Mouse (Mus musculus): ENCODE results near the gene Plxnd1. TPM values are rescaled to one million over a fixed set of nuclear protein-coding genes. Genes with fewer than 3 reads are reported as not detected.
A peak's percentile ranks its signal among the peaks of the same experiment; 100 is the strongest.

Gene Plxnd1
- polyA plus RNA-seq, 1 experiment from 2014 or later: 62.4 TPM

- Histone ChIP-seq H3K27me3 (ENCODE audit: insufficient read depth, low read length) (no peaks in the 10 kb centered on the region), H3K9ac (replicated peaks; ENCODE audit: low read length) (no peak overlapping the region), H3K36me3 (ENCODE audit: insufficient read depth, low read length) (no peaks in the 10 kb centered on the region), H3K4me1 (ENCODE audit: insufficient read depth, low read length) (no peaks in the 10 kb centered on the region), H3K4me3 (ENCODE audit: low read length) (no peak overlapping the region), H3K27ac (ENCODE audit: low read length) (no peak overlapping the region), H3K9me3 (ENCODE audit: low read length) (no peaks in the 10 kb centered on the region), H3K4me2 (replicated peaks; ENCODE audit: low read depth, low read length) (no peak overlapping the region)
- WGBS: 54% methylated on average over 3 of the region's 3 CpGs
- no peak for ATAC-seq (ENCODE audit: low FRiP score, low TSS enrichment)
Observed at GRCm38 (mm10) chr6:116013687-116014086, 18.9 kb upstream of the Plxnd1 start.

GRCm38 (mm10) chr6:116010541-116010940, 15.7 kb upstream of the Plxnd1 start:
- WGBS: 5% methylated on average over 6 of the region's 6 CpGs
- Histone ChIP-seq H3K9ac (replicated peaks; ENCODE audit: low read length) (no peak overlapping the region), H3K9me3 (ENCODE audit: low read length) (no peaks in the 10 kb centered on the region), H3K4me2 (replicated peaks; ENCODE audit: low read depth, low read length) (no peak overlapping the region), H3K4me3 (ENCODE audit: low read length) (no peak overlapping the region), H3K36me3 (ENCODE audit: insufficient read depth, low read length) (no peaks in the 10 kb centered on the region), H3K4me1 (ENCODE audit: insufficient read depth, low read length) (peaks cover 18% of the 10 kb centered on the region), H3K27ac (ENCODE audit: low read length) (no peak overlapping the region), H3K27me3 (ENCODE audit: insufficient read depth, low read length) (no peaks in the 10 kb centered on the region)
- ATAC-seq (ENCODE audit: low FRiP score, low TSS enrichment): no peak

GRCm38 (mm10) chr6:116009426-116009825, 14.6 kb upstream of the Plxnd1 start:
- Histone ChIP-seq H3K9me3 (ENCODE audit: low read length) (no peaks in the 10 kb centered on the region), H3K9ac (replicated peaks; ENCODE audit: low read length) (no peak overlapping the region), H3K4me3 (ENCODE audit: low read length) (no peak overlapping the region), H3K27me3 (ENCODE audit: insufficient read depth, low read length) (no peaks in the 10 kb centered on the region), H3K27ac (ENCODE audit: low read length) (no peak overlapping the region), H3K36me3 (ENCODE audit: insufficient read depth, low read length) (no peaks in the 10 kb centered on the region), H3K4me2 (replicated peaks; ENCODE audit: low read depth, low read length) (no peak overlapping the region), H3K4me1 (ENCODE audit: insufficient read depth, low read length) (peaks cover 27% of the 10 kb centered on the region)
- WGBS: 62% methylated on average over 12 of the region's 12 CpGs
- no peak for ATAC-seq (ENCODE audit: low FRiP score, low TSS enrichment)

GRCm38 (mm10) chr6:116007561-116008173, 12.9 kb upstream of the Plxnd1 start:
- no peaks in the 10 kb centered on the region for H3K36me3 ChIP-seq (ENCODE audit: insufficient read depth, low read length)
- H3K4me2 ChIP-seq (replicated peaks; ENCODE audit: low read depth, low read length): no peak overlapping the region
- 0 out of 2 replicates have a peak, but pooled peaks have one; percentile 33 for ATAC-seq (ENCODE audit: low FRiP score, low TSS enrichment)
- no peaks in the 10 kb centered on the region for H3K27me3 ChIP-seq (ENCODE audit: insufficient read depth, low read length)
- no peak overlapping the region for H3K4me3 ChIP-seq (ENCODE audit: low read length)
- no peak overlapping the region for H3K9ac ChIP-seq (replicated peaks; ENCODE audit: low read length)
- H3K4me1 ChIP-seq (ENCODE audit: insufficient read depth, low read length): peaks cover 27% of the 10 kb centered on the region
- no peak overlapping the region for H3K27ac ChIP-seq (ENCODE audit: low read length)
- H3K9me3 ChIP-seq (ENCODE audit: low read length): no peaks in the 10 kb centered on the region
- WGBS: 18% methylated on average over 8 of the region's 9 CpGs

- H3K27me3 ChIP-seq (ENCODE audit: insufficient read depth, low read length): no peaks in the 10 kb centered on the region
Observed at GRCm38 (mm10) chr6:116006731-116007130, 11.9 kb upstream of the Plxnd1 start.

GRCm38 (mm10) chr6:116005959-116006288, 11.1 kb upstream of the Plxnd1 start:
- 69% methylated on average over 4 of the region's 4 CpGs for WGBS
- Histone ChIP-seq H3K4me1 (ENCODE audit: insufficient read depth, low read length) (peaks cover 27% of the 10 kb centered on the region), H3K27ac (ENCODE audit: low read length) (peak overlapping the region; percentile 89), H3K27me3 (ENCODE audit: insufficient read depth, low read length) (no peaks in the 10 kb centered on the region), H3K4me3 (ENCODE audit: low read length) (no peak overlapping the region), H3K9ac (replicated peaks; ENCODE audit: low read length) (peak overlapping the region; percentile 18; the same call in 1 of the 2 replicates), H3K9me3 (ENCODE audit: low read length) (no peaks in the 10 kb centered on the region), H3K4me2 (replicated peaks; ENCODE audit: low read depth, low read length) (no peak overlapping the region), H3K36me3 (ENCODE audit: insufficient read depth, low read length) (no peaks in the 10 kb centered on the region)
- ATAC-seq (ENCODE audit: low FRiP score, low TSS enrichment): no peak

More at GRCm38 (mm10) chr6:116006731-116007130, 11.9 kb upstream of the Plxnd1 start:
- Histone ChIP-seq H3K9me3 (ENCODE audit: low read length) (no peaks in the 10 kb centered on the region), H3K27ac (ENCODE audit: low read length) (peak overlapping the region; percentile 89), H3K4me3 (ENCODE audit: low read length) (no peak overlapping the region), H3K4me2 (replicated peaks; ENCODE audit: low read depth, low read length) (no peak overlapping the region), H3K9ac (replicated peaks; ENCODE audit: low read length) (peak overlapping the region; percentile 18; the same call in 1 of the 2 replicates), H3K4me1 (ENCODE audit: insufficient read depth, low read length) (peaks cover 27% of the 10 kb centered on the region), H3K36me3 (ENCODE audit: insufficient read depth, low read length) (no peaks in the 10 kb centered on the region)
- ATAC-seq (ENCODE audit: low FRiP score, low TSS enrichment): peak; percentile 53
- 12% methylated on average over 9 of the region's 9 CpGs for WGBS

GRCm38 (mm10) chr6:116005275-116005958, 10.6 kb upstream of the Plxnd1 start:
- H3K4me3 ChIP-seq (ENCODE audit: low read length): no peak overlapping the region
- H3K9me3 ChIP-seq (ENCODE audit: low read length): no peaks in the 10 kb centered on the region
- peak overlapping the region; percentile 89 for H3K27ac ChIP-seq (ENCODE audit: low read length)
- H3K36me3 ChIP-seq (ENCODE audit: insufficient read depth, low read length): no peaks in the 10 kb centered on the region
- 60% methylated on average over 17 of the region's 17 CpGs for WGBS
- H3K27me3 ChIP-seq (ENCODE audit: insufficient read depth, low read length): no peaks in the 10 kb centered on the region
- H3K9ac ChIP-seq (replicated peaks; ENCODE audit: low read length): 0 out of 2 replicates have a peak overlapping the region, but pooled peaks have one; percentile 18
- H3K4me1 ChIP-seq (ENCODE audit: insufficient read depth, low read length): peaks cover 27% of the 10 kb centered on the region
- no peak for ATAC-seq (ENCODE audit: low FRiP score, low TSS enrichment)
- no peak overlapping the region for H3K4me2 ChIP-seq (replicated peaks; ENCODE audit: low read depth, low read length)

GRCm38 (mm10) chr6:116004716-116005115, 9.9 kb upstream of the Plxnd1 start:
- Histone ChIP-seq H3K36me3 (ENCODE audit: insufficient read depth, low read length) (no peaks in the 10 kb centered on the region), H3K9ac (replicated peaks; ENCODE audit: low read length) (no peak overlapping the region), H3K4me1 (ENCODE audit: insufficient read depth, low read length) (peaks cover 27% of the 10 kb centered on the region), H3K27me3 (ENCODE audit: insufficient read depth, low read length) (no peaks in the 10 kb centered on the region), H3K4me2 (replicated peaks; ENCODE audit: low read depth, low read length) (no peak overlapping the region), H3K27ac (ENCODE audit: low read length) (peak overlapping the region; percentile 89), H3K4me3 (ENCODE audit: low read length) (no peak overlapping the region), H3K9me3 (ENCODE audit: low read length) (no peaks in the 10 kb centered on the region)
- ATAC-seq (ENCODE audit: low FRiP score, low TSS enrichment): no peak
- 84% methylated on average over 6 of the region's 6 CpGs for whole genome bisulfite sequencing

GRCm38 (mm10) chr6:116004069-116004468, 9.3 kb upstream of the Plxnd1 start:
- Histone ChIP-seq H3K4me1 (ENCODE audit: insufficient read depth, low read length) (peaks cover 27% of the 10 kb centered on the region), H3K4me3 (ENCODE audit: low read length) (no peak overlapping the region), H3K27ac (ENCODE audit: low read length) (peak overlapping the region; percentile 89), H3K9ac (replicated peaks; ENCODE audit: low read length) (no peak overlapping the region), H3K36me3 (ENCODE audit: insufficient read depth, low read length) (no peaks in the 10 kb centered on the region), H3K4me2 (replicated peaks; ENCODE audit: low read depth, low read length) (no peak overlapping the region), H3K27me3 (ENCODE audit: insufficient read depth, low read length) (no peaks in the 10 kb centered on the region), H3K9me3 (ENCODE audit: low read length) (no peaks in the 10 kb centered on the region)
- 0 out of 2 replicates have a peak, but pooled peaks have one; percentile 4 for ATAC-seq (ENCODE audit: low FRiP score, low TSS enrichment)
- WGBS: 17% methylated on average over 7 of the region's 7 CpGs

- no peaks in the 10 kb centered on the region for H3K36me3 ChIP-seq (ENCODE audit: insufficient read depth, low read length)
- no peaks in the 10 kb centered on the region for H3K9me3 ChIP-seq (ENCODE audit: low read length)
- H3K4me2 ChIP-seq (replicated peaks; ENCODE audit: low read depth, low read length): no peak overlapping the region
- ATAC-seq (ENCODE audit: low FRiP score, low TSS enrichment): no peak
- H3K27me3 ChIP-seq (ENCODE audit: insufficient read depth, low read length): no peaks in the 10 kb centered on the region
- 60% methylated on average over 5 of the region's 5 CpGs for WGBS
- no peak overlapping the region for H3K9ac ChIP-seq (replicated peaks; ENCODE audit: low read length)
- peaks cover 28% of the 10 kb centered on the region for H3K4me1 ChIP-seq (ENCODE audit: insufficient read depth, low read length)
- H3K4me3 ChIP-seq (ENCODE audit: low read length): no peak overlapping the region
- peak overlapping the region; percentile 89 for H3K27ac ChIP-seq (ENCODE audit: low read length)
Observed at GRCm38 (mm10) chr6:116003516-116003915, 8.7 kb upstream of the Plxnd1 start.
